Mouse (Mus musculus) ES-E14 (cell line): Measurements from ENCODE around the gene Tescl. TPM values are rescaled to one million over a fixed set of nuclear protein-coding genes. Genes with fewer than 3 reads are reported as not detected.

Experiments used
- DNase-seq: peaks from one replicate; pipeline ENCODE4 v3.0.0-alpha.2; 2013; ENCODE audit warnings: low read depth, low spot score
- H3K27ac ChIP-seq: 2 replicates; pipeline ENCODE4 v1.5.1; 2012; ENCODE audit warnings: low read depth, mild to moderate bottlenecking, low read length, moderate library complexity, mixed read lengths; ENCODE audit not compliant: poor library complexity, insufficient read depth, severe bottlenecking
- H3K36me3 ChIP-seq: 2 replicates; pipeline ENCODE4 v1.6.1; 2012; ENCODE audit warnings: mild to moderate bottlenecking, low read length, moderate library complexity, mixed read lengths; ENCODE audit not compliant: control insufficient read depth, poor library complexity, insufficient read depth, severe bottlenecking
- H3K4me1 ChIP-seq, 2 experiments: fragments of 150-350 bp in 1 of 2; sonication (generic) in 1 of 2; 2 replicates each; pipeline ENCODE4 v1.6.1; 2012; ENCODE audit warnings: low read length in 2 of 2, mild to moderate bottlenecking in 1 of 2, mixed read lengths in 1 of 2; ENCODE audit not compliant: control insufficient read depth in 2 of 2, insufficient read depth in 2 of 2, poor library complexity in 1 of 2
- H3K4me3 ChIP-seq, 2 experiments: fragments of 150-350 bp in 1 of 2; sonication (generic) in 1 of 2; 2 replicates each; pipeline ENCODE4 v1.5.1; 2012; ENCODE audit warnings: low read length in 2 of 2, low read depth in 1 of 2, mild to moderate bottlenecking in 1 of 2, mixed read lengths in 1 of 2; ENCODE audit not compliant: insufficient read depth in 1 of 2, poor library complexity in 1 of 2, severe bottlenecking in 1 of 2
- H3K9ac ChIP-seq: 2 replicates; pipeline ENCODE4 v1.6.1; 2012; ENCODE audit warnings: low read depth, mild to moderate bottlenecking, low read length, mixed read lengths; ENCODE audit not compliant: poor library complexity, insufficient read depth, severe bottlenecking
- H3K9me3 ChIP-seq: fragments of 150-350 bp; sonication (generic); 2 replicates; pipeline ENCODE4 v1.6.1; 2012; ENCODE audit warnings: low read depth, mild to moderate bottlenecking, low read length; ENCODE audit not compliant: control insufficient read depth, insufficient read depth
- CHD2 ChIP-seq: IDR thresholded peaks from 2 replicates; pipeline ENCODE4 v1.6.1; 2014; ENCODE audit warnings: mild to moderate bottlenecking, low read depth, low read length, inconsistent platforms
- HCFC1 ChIP-seq: IDR thresholded peaks from 2 replicates; pipeline ENCODE4 v1.6.1; 2012; ENCODE audit warnings: low read length, inconsistent platforms, borderline replicate concordance; ENCODE audit not compliant: insufficient read depth
- MAFK ChIP-seq: IDR thresholded peaks from 2 replicates; pipeline ENCODE4 v1.6.1; 2014; ENCODE audit warnings: mild to moderate bottlenecking, low read depth, low read length, inconsistent platforms; ENCODE audit not compliant: insufficient read depth
- ZC3H11A ChIP-seq: IDR thresholded peaks from 2 replicates; pipeline ENCODE4 v1.6.1; 2012; ENCODE audit warnings: low read depth, mild to moderate bottlenecking, inconsistent platforms, low read length, borderline replicate concordance
- ZNF384 ChIP-seq: IDR thresholded peaks from 2 replicates; pipeline ENCODE4 v1.6.1; 2012; ENCODE audit warnings: low read depth, low read length, inconsistent platforms
- in situ Hi-C, 2 experiments: fragments of 600-800 bp; cut with MboI; formaldehyde crosslinking; loops; one replicate each; pipeline ENCODE4 v1.15.1; 2025; ENCODE audit warnings: low sequenced_read_pairs in 2 of 2, inconsistent platforms in 1 of 2; ENCODE audit not compliant: unreplicated experiment in 2 of 2
- total RNA-seq: library from RNA; depleted of rRNA; stranded (reverse); fragments of 300-350 nt; gene quantifications from 2 replicates; pipeline ENCODE4 v1.2.3, GENCODE M21; 2012; rRNA removed

Tescl gene
- total RNA-seq: 2.3 and 2.4 TPM in 2 replicates

DNA sequence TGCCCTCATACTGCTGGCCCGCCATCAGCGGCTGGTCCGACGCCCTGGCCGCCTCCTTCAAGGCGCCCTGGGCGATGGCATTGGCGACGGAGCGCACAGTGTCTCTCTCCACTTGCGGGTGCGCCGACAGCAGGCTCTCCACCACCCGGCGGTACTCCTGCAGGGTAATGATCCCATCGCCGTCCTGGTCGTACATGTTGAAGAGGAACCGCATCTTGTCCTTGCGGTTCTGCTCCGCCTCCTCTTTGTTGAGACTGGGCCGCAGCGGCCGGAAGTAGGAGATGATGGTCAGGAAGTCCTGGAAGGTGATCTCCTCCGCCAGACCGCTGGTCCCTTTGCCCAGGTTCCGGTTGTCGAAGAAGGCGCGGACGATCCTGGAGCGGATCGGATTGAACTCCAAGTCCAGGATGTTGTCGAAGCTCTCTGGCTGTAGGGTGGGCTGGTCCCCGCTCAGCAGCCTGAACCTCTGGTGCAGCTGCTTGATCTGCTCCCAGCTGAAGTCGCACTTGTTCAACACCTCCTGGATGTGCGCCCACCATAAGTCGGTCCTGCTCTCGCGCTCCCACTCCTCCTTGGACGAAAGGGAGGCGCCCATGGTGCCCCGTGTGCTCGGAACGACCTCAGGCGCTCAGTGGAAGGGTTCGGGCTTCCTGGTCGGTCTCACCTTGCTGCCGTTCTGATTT lies at the start of gene Tescl:
Gene Tescl, minus strand, starts transcription at position 633 of the 683 bp plus-strand sequence.
- TF ChIP-seq MAFK: no peak
- no peak for TF ChIP-seq ZC3H11A
- no peak for TF ChIP-seq CHD2
- TF ChIP-seq HCFC1: peak; percentile 52
- TF ChIP-seq ZNF384: no peak
- H3K36me3 ChIP-seq: no peaks in the 10 kb centered on the region
- peak within 1 kb of the TSS; percentile 77 for H3K9ac ChIP-seq
- H3K27ac ChIP-seq: no peak within 1 kb of the TSS
- no peak for DNase-seq
- peak within 1 kb of the TSS; percentile 65 to 70 for H3K4me3 ChIP-seq
- in situ Hi-C loops: no loop called here
- no peaks in the 10 kb centered on the region for H3K9me3 ChIP-seq
- H3K4me1 ChIP-seq: no peaks in the 10 kb centered on the region

DNA sequence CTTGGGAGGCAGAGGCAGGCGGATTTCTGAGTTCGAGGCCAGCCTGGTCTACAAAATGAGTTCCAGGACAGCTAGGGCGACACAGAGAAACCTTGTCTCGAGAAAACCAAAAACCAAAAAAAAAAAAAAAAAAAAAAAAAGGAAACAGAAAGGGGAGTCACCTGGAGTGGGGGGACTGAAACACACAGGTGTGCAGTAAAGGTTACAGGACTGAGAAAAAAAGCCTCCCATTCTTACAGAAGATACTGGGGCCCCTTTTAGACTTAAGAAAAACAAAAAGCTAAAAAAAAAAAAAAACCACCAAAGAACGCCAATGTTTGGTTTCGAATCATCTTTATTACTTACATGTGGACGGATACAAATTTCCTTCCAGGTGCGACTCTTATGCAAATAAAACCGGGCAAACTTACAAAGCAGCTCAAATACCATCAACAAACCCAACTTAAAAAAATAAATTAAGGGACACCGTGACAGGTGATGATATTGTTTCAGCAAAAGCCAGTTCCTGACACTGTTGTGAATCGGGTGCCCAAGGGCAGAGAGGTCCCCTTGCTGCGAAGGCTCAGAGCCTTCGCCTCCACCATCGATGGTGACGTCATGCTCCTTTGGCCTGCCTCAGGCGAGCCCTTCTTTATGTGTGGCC lies 49.1 kb upstream of the Tescl start:
- in situ Hi-C loops: no loop called here
- Histone ChIP-seq H3K4me3 (no peak overlapping the region), H3K4me1 (peaks cover 0 to 9% of the 10 kb centered on the region in 2 experiments; a peak in 1 of 4 replicates), H3K27ac (no peak overlapping the region), H3K9ac (no peak overlapping the region), H3K9me3 (no peaks in the 10 kb centered on the region), H3K36me3 (no peaks in the 10 kb centered on the region)
- no peak for DNase-seq
- no peak for TF ChIP-seq CHD2
- TF ChIP-seq ZC3H11A: no peak
- TF ChIP-seq ZNF384: peak; percentile 85
- TF ChIP-seq MAFK: no peak
- no peak for TF ChIP-seq HCFC1

DNA sequence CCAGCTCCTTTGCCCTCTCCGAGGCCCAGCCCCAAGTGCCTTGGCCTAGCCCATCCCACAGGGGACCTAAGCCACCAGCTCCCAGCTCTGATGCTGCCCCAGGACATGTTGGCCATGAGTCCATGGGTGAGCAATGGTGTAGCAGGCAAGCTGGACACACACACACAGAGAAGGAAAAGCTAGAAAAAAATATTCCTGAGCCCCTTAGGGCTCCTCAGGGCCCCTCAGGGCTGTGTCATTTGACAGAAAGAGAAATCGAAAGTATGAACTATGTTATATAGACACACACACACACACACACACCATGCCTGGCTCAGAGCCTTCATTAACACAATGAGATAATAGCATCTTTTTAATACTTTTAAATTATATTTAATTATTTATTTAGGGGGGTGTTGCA lies 46.6 kb upstream of the Tescl start:
- Histone ChIP-seq H3K36me3 (no peaks in the 10 kb centered on the region), H3K4me1 (peaks cover 0 to 12% of the 10 kb centered on the region in 2 experiments; a peak in 2 of 4 replicates), H3K9me3 (no peaks in the 10 kb centered on the region), H3K4me3 (no peak overlapping the region), H3K9ac (peak overlapping the region; percentile 2; the same call in 1 of the 2 replicates), H3K27ac (no peak overlapping the region)
- no peak for TF ChIP-seq HCFC1
- TF ChIP-seq ZNF384: no peak
- no peak for TF ChIP-seq MAFK
- TF ChIP-seq ZC3H11A: no peak
- no peak for TF ChIP-seq CHD2
- in situ Hi-C loops: no loop called here
- no peak for DNase-seq

DNA sequence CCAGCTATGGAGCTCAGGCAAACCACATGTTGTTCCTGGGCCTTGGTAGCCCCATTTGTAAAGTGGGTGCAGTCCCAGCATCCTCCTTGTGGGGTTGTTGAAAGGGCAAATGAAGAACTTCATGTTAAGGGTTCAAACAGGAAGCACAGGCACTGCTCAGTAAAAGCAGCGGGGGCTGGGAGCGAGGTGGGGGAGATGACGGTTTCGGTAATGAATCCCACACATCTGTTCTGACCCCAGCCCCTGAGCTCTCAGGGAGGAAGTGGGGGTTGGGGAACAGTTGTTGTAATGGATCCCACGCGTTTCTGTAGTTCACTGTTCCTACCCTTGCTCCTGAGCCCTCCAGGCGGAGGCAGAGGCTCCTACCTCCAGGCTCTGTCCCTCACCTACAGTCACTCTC lies 46.2 kb upstream of the Tescl start:
- H3K4me1 ChIP-seq: peaks cover 0 to 12% of the 10 kb centered on the region in 2 experiments; a peak in 2 of 4 replicates
- no peaks in the 10 kb centered on the region for H3K36me3 ChIP-seq
- no peak overlapping the region for H3K27ac ChIP-seq
- no peaks in the 10 kb centered on the region for H3K9me3 ChIP-seq
- H3K9ac ChIP-seq: peak overlapping the region; percentile 2; the same call in 1 of the 2 replicates
- in situ Hi-C loops: no loop called here
- no peak for TF ChIP-seq MAFK
- TF ChIP-seq ZC3H11A: no peak
- no peak overlapping the region for H3K4me3 ChIP-seq
- DNase-seq: no peak
